Mouse (Mus musculus) ovary, postnatal 36 days (tissue): ENCODE measurements around the gene Skida1.

Experiments
- DNase-seq: peaks from one replicate; pipeline ENCODE4 v3.0.0; 2022; ENCODE audit warnings: low spot score, mixed read lengths

The Skida1 gene

GRCm38 (mm10) chr2:18015581-18015980, 33.3 kb downstream of the Skida1 start:
- DNase-seq: no peak

- DNase-seq: no peak
These were observed 36.0 kb downstream of the Skida1 start for GRCm38 (mm10) chr2:18012866-18013265.

GRCm38 (mm10) chr2:18011226-18011625, 37.6 kb downstream of the Skida1 start:
- DNase-seq: no peak

GRCm38 (mm10) chr2:18005137-18005536, 43.7 kb downstream of the Skida1 start:
- DNase-seq: no peak

GRCm38 (mm10) chr2:18004286-18004685, 44.6 kb downstream of the Skida1 start:
- DNase-seq: no peak

- DNase-seq: no peak
These were observed 46.5 kb downstream of the Skida1 start for GRCm38 (mm10) chr2:18002306-18002705.

- DNase-seq: no peak
These were observed 52.0 kb downstream of the Skida1 start, which contains the start of gene H2al2a for GRCm38 (mm10) chr2:17996858-17997257. H2al2a (minus strand) TSS chr2:17996958.
